Mouse (Mus musculus) neural tube, embryonic 15.5 days (tissue): ENCODE measurements around the gene Scand1. TPM values are rescaled to one million over a fixed set of nuclear protein-coding genes. Genes with fewer than 3 reads are reported as not detected.
A peak's percentile ranks its signal among the peaks of the same experiment; 100 is the strongest.

Source experiments
- ATAC-seq: fragments of 200-750 bp; cut with Nextera tagmentation; 2 replicates; pipeline ENCODE4 v1.8.0; 2017; ENCODE audit warnings: mild to moderate bottlenecking, moderate TSS enrichment, moderate library complexity; ENCODE audit not compliant: low FRiP score
- H3K27ac ChIP-seq: fragments of 300-500 bp; sonication (generic); replicated peaks from 2 replicates; pipeline ENCODE4 v1.5.1; 2015; ENCODE audit warnings: mild to moderate bottlenecking, inconsistent platforms
- H3K27me3 ChIP-seq: fragments of 300-500 bp; sonication (generic); replicated peaks from 2 replicates; pipeline ENCODE4 v1.6.1; 2015; ENCODE audit warnings: inconsistent platforms
- H3K36me3 ChIP-seq: fragments of 300-500 bp; sonication (generic); 2 replicates; pipeline ENCODE4 v1.6.1; 2015; ENCODE audit warnings: inconsistent platforms
- H3K4me1 ChIP-seq: fragments of 300-500 bp; sonication (generic); 2 replicates; pipeline ENCODE4 v1.6.1; 2015; ENCODE audit warnings: inconsistent platforms
- H3K4me2 ChIP-seq: fragments of 300-500 bp; sonication (generic); 2 replicates; pipeline ENCODE4 v1.6.1; 2015; ENCODE audit warnings: inconsistent platforms, mild to moderate bottlenecking, moderate library complexity
- H3K4me3 ChIP-seq: fragments of 300-500 bp; sonication (generic); replicated peaks from 2 replicates; pipeline ENCODE4 v1.5.1; 2015; ENCODE audit warnings: mild to moderate bottlenecking, inconsistent platforms
- H3K9ac ChIP-seq: fragments of 300-500 bp; sonication (generic); replicated peaks from 2 replicates; pipeline ENCODE4 v1.6.1; 2015; ENCODE audit warnings: mild to moderate bottlenecking, inconsistent platforms
- H3K9me3 ChIP-seq: fragments of 300-500 bp; sonication (generic); replicated peaks from 2 replicates; pipeline ENCODE4 v1.6.1; 2016; ENCODE audit warnings: inconsistent platforms
- WGBS: fragments of 180-500 bp; shearing (Covaris S2); methylation state at CpG from one replicate; pipeline ENCODE4 v1.1.7; 2015; ENCODE audit warnings: mixed read lengths; 5-methylcytosine and 5-hydroxymethylcytosine counted together
- polyA plus RNA-seq: library from polyadenylated mRNA; unstranded; fragments of >200 nt; fragmentation: Nextera tagmentation; extraction: Ambion mirVana; gene quantifications from 2 replicates; pipeline ENCODE4 v1.2.1, GENCODE M21; 2015

Scand1 gene
- 94.0 and 111 TPM in 2 replicates for polyA plus RNA-seq

- no peaks in the 10 kb centered on the region for H3K27me3 ChIP-seq
- H3K4me2 ChIP-seq, result peak within 1 kb of the TSS; percentile 85
- WGBS, result under 1% methylated on average over 42 of the region's 49 CpGs
- H3K27ac ChIP-seq, result peak within 1 kb of the TSS; percentile 96
- H3K4me1 ChIP-seq, result peaks cover 17% of the 10 kb centered on the region
- peak within 1 kb of the TSS; percentile 93 for H3K4me3 ChIP-seq
- peaks cover 10% of the 10 kb centered on the region for H3K36me3 ChIP-seq
- peak; percentile 94 for ATAC-seq
- no peaks in the 10 kb centered on the region for H3K9me3 ChIP-seq
- peak within 1 kb of the TSS; percentile 94 for H3K9ac ChIP-seq
These were observed at the start of gene Scand1, which contains the start of gene Cnbd2 for GRCm38 (mm10) chr2:156312297-156312897. Gene Scand1, minus strand, starts transcription at chr2:156312704. Gene Cnbd2, plus strand, starts transcription at chr2:156312299.

- Histone ChIP-seq H3K36me3 (no peaks in the 10 kb centered on the region), H3K4me3 (no peak overlapping the region), H3K4me2 (no peak overlapping the region), H3K27me3 (no peaks in the 10 kb centered on the region), H3K27ac (no peak overlapping the region), H3K9ac (no peak overlapping the region), H3K4me1 (peaks cover 9% of the 10 kb centered on the region), H3K9me3 (no peaks in the 10 kb centered on the region)
- no peak for ATAC-seq
- WGBS, result 32% methylated on average over 7 of the region's 7 CpGs
These were observed 43.5 kb upstream of the Scand1 start for GRCm38 (mm10) chr2:156356031-156356430.

- no peaks in the 10 kb centered on the region for H3K9me3 ChIP-seq
- H3K4me2 ChIP-seq, result no peak overlapping the region
- H3K4me3 ChIP-seq, result no peak overlapping the region
- no peaks in the 10 kb centered on the region for H3K27me3 ChIP-seq
- H3K4me1 ChIP-seq, result peaks cover 9% of the 10 kb centered on the region
- no peak overlapping the region for H3K9ac ChIP-seq
- 43% methylated on average over 7 of the region's 7 CpGs for WGBS
- ATAC-seq, result no peak
- H3K36me3 ChIP-seq, result no peaks in the 10 kb centered on the region
- 0 out of 2 replicates have a peak overlapping the region, but pooled peaks have one; percentile 38 for H3K27ac ChIP-seq
These were observed 40.8 kb upstream of the Scand1 start for GRCm38 (mm10) chr2:156353265-156353692.

GRCm38 (mm10) chr2:156352413-156353165, 40.1 kb upstream of the Scand1 start:
- H3K4me1 ChIP-seq, result peaks cover 9% of the 10 kb centered on the region
- no peak overlapping the region for H3K4me2 ChIP-seq
- H3K4me3 ChIP-seq, result no peak overlapping the region
- no peak for ATAC-seq
- H3K27me3 ChIP-seq, result no peaks in the 10 kb centered on the region
- WGBS, result 82% methylated on average over 8 of the region's 8 CpGs
- 0 out of 2 replicates have a peak overlapping the region, but pooled peaks have one; percentile 38 for H3K27ac ChIP-seq
- H3K36me3 ChIP-seq, result no peaks in the 10 kb centered on the region
- H3K9ac ChIP-seq, result no peak overlapping the region
- H3K9me3 ChIP-seq, result no peaks in the 10 kb centered on the region

GRCm38 (mm10) chr2:156351243-156351642, 38.7 kb upstream of the Scand1 start:
- no peak for ATAC-seq
- H3K4me1 ChIP-seq, result peaks cover 9% of the 10 kb centered on the region

GRCm38 (mm10) chr2:156349286-156349848, 36.9 kb upstream of the Scand1 start:
- WGBS, result 77% methylated on average over 4 of the region's 4 CpGs
- Histone ChIP-seq H3K36me3 (no peaks in the 10 kb centered on the region), H3K27ac (no peak overlapping the region), H3K9me3 (no peaks in the 10 kb centered on the region), H3K4me1 (peaks cover 6% of the 10 kb centered on the region; the same call in 1 of the 2 replicates), H3K9ac (no peak overlapping the region), H3K4me2 (no peak overlapping the region), H3K27me3 (no peaks in the 10 kb centered on the region), H3K4me3 (no peak overlapping the region)
- ATAC-seq, result no peak

More at GRCm38 (mm10) chr2:156351243-156351642, 38.7 kb upstream of the Scand1 start:
- H3K27ac ChIP-seq, result no peak overlapping the region
- WGBS, result 83% methylated on average over 7 of the region's 7 CpGs
- H3K4me2 ChIP-seq, result no peak overlapping the region
- H3K4me3 ChIP-seq, result no peak overlapping the region
- no peaks in the 10 kb centered on the region for H3K36me3 ChIP-seq
- H3K9ac ChIP-seq, result no peak overlapping the region
- H3K27me3 ChIP-seq, result no peaks in the 10 kb centered on the region
- H3K9me3 ChIP-seq, result no peaks in the 10 kb centered on the region

GRCm38 (mm10) chr2:156348812-156349211, 36.3 kb upstream of the Scand1 start:
- Histone ChIP-seq H3K4me1 (peaks cover 6% of the 10 kb centered on the region; the same call in 1 of the 2 replicates), H3K4me3 (no peak overlapping the region), H3K27me3 (no peaks in the 10 kb centered on the region), H3K9me3 (no peaks in the 10 kb centered on the region), H3K9ac (no peak overlapping the region), H3K27ac (no peak overlapping the region), H3K36me3 (no peaks in the 10 kb centered on the region), H3K4me2 (no peak overlapping the region)
- 81% methylated on average over 4 of the region's 4 CpGs for WGBS
- no peak for ATAC-seq

- Histone ChIP-seq H3K9me3 (no peaks in the 10 kb centered on the region), H3K27me3 (no peaks in the 10 kb centered on the region), H3K4me2 (no peak overlapping the region), H3K9ac (no peak overlapping the region), H3K4me1 (no peaks in the 10 kb centered on the region), H3K27ac (no peak overlapping the region), H3K36me3 (no peaks in the 10 kb centered on the region), H3K4me3 (no peak overlapping the region)
- 64% methylated on average over 12 of the region's 12 CpGs for WGBS
- no peak for ATAC-seq
These were observed 32.5 kb upstream of the Scand1 start for GRCm38 (mm10) chr2:156344775-156345532.

GRCm38 (mm10) chr2:156340078-156340477, 27.6 kb upstream of the Scand1 start:
- Histone ChIP-seq H3K36me3 (no peaks in the 10 kb centered on the region), H3K27ac (no peak overlapping the region), H3K4me2 (no peak overlapping the region), H3K4me3 (no peak overlapping the region), H3K27me3 (no peaks in the 10 kb centered on the region), H3K4me1 (no peaks in the 10 kb centered on the region), H3K9me3 (no peaks in the 10 kb centered on the region), H3K9ac (no peak overlapping the region)
- no peak for ATAC-seq
- 93% methylated on average over 4 of the region's 4 CpGs for WGBS

GRCm38 (mm10) chr2:156331446-156331965, 19.0 kb upstream of the Scand1 start:
- no peaks in the 10 kb centered on the region for H3K27me3 ChIP-seq
- H3K4me3 ChIP-seq, result no peak overlapping the region
- no peak overlapping the region for H3K4me2 ChIP-seq
- no peak overlapping the region for H3K27ac ChIP-seq
- no peak for ATAC-seq
- no peaks in the 10 kb centered on the region for H3K9me3 ChIP-seq
- H3K9ac ChIP-seq, result no peak overlapping the region
- H3K4me1 ChIP-seq, result no peaks in the 10 kb centered on the region
- WGBS, result 72% methylated on average over 7 of the region's 7 CpGs
- H3K36me3 ChIP-seq, result no peaks in the 10 kb centered on the region

GRCm38 (mm10) chr2:156330681-156331080, 18.2 kb upstream of the Scand1 start:
- Histone ChIP-seq H3K27me3 (no peaks in the 10 kb centered on the region), H3K27ac (no peak overlapping the region), H3K4me3 (no peak overlapping the region), H3K36me3 (no peaks in the 10 kb centered on the region), H3K9me3 (no peaks in the 10 kb centered on the region), H3K4me1 (no peaks in the 10 kb centered on the region), H3K9ac (no peak overlapping the region), H3K4me2 (no peak overlapping the region)
- no peak for ATAC-seq
- 72% methylated on average over 1 of the region's 1 CpGs for WGBS
